Mouse (Mus musculus): ENCODE data around the gene Trf.

Trf gene

GRCm38 (mm10) chr9:103154568-103154967 lies 75.7 kb downstream of the Trf start:
- no peak for DNase-seq (ENCODE audit: low read depth, low spot score)

Data from WW6 (cell line).